Mouse (Mus musculus): ENCODE data around the gene Dus1l. TPM values are rescaled to one million over a fixed set of nuclear protein-coding genes. Genes with fewer than 3 reads are reported as not detected.
"Not testable (repeated sequence)": the region's sequence is repeated elsewhere in the genome, so short reads cannot be mapped to it uniquely, and the experiment has no call there.

The Dus1l gene
- total RNA-seq, 2 experiments from 2014 or later, result 31.3 to 32.9 TPM

DNA sequence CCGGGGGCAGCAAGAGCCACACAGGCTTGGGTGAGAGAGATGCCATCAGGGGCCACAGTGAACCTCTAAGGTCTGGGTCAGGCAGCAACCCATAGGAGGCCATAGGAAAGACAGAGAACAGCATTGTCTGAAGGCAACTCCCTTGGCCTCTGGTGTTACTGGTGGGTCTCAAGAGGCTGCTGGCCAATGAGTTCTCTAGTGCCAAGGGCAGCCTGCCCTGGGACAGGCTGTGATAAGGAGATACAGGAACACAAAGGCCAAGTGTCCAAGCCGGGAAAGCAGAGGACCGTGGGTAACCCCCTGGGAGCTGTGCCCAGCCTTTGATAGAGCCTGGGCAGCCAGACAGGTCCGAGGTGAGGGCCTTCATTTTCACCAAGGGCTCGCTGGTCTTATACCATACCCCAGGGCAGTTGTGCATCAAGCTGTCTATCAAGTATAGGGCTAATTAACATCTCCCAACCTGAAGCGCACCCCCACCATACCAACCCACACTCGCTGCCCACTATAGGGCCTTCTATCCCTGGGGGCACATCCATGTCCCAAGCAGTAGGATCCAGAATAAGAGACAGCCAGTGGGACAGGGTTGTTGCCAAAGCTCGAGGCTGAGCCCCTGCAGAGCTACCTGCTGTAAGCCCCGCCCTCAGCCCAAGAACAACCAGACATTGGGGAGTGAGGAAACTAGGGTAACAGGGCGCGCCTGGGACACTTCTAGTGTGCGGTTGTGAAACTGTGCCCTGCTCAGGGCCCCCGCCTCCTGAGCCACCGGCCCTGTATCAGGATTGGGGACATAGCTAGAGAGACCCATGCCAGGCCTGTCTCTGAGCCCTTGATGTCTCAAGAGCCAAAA is 25.1 kb upstream of the Dus1l start:
- intact Hi-C loops (cut with DNase I), result no loop called here
- no peak for DNase-seq

DNA sequence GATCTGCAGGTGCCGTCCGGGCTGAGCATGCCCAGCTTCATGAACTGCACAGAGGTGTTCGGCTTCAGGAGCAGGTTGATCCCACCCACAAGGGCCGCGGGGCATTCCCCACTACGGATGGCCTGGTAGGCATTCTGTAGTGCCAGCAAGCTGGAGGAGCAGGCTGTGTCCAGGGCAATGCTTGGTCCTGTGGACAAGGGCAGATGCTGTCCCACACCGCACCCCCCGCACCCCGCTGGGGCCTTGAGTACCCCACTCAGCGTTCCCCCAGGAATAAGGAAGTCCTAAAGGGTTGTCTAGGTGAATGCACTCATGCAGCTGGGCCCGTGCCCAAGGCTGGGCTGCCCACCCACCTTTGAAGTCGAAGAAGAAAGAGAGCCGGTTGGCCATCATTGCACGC is 24.3 kb upstream of the Dus1l start:
- no peak for DNase-seq
- intact Hi-C loops (cut with DNase I), result no loop called here

DNA sequence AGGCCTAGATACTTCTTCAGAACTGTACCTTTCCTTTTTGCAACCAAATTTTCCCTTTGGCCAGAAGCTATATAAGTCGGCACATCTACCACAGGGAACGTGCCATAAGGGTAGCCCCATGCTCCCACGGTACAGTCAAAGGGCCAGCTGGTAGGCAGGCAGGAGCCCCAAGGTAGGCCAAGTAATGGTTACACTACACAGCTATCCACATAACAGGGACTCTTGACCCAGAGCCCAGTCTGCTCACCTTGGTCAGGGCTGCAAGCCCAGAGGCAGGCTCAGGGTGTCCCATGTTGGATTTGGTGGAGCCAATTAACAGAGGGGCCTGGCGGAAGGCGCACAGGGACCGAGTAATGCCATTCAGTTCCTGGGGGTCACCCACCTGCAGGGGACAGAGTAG is 23.4 kb upstream of the Dus1l start:
- intact Hi-C loops (cut with DNase I), result no loop called here
- no peak for DNase-seq

DNA sequence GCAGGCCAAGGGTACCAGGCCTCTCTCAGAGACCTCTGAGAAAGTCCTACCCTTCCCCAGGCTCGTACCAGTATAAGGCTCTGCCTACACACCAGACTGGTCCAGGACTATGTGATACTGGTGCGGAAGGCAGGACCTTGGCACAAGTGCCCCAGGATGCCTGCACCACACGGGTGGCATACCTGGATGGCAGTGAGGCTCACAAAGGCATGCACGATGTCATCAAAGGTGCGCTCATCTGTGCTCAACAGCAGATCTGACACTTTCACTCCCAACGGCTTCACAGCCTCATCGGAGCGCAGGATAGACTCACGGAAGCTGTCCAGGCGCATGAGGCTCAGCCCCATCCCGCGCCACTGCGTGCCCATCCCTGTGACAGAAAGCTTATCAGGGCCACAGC is 22.0 kb upstream of the Dus1l start:
- intact Hi-C loops (cut with DNase I), result no loop called here
- DNase-seq, result no peak

DNA sequence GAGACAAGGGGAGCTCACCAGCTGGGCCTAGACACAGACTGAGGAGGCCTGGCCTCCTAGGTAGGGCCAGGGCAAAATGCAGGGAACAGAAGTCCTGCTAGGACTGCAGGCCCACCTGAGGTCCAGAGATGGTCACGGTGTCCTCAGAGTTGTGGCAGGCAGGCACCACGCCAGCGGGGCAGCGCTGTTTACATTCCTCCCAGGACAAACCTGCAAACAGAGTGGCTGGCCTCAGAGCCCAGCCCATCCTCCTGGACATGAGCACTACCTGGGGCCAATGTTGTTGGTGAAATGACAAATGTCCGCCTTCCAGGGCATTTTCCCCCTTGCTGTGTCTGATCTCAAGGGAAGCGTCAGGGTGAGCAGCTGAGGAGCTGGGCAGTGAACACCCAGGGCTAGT is 21.2 kb upstream of the Dus1l start:
- DNase-seq, result no peak
- intact Hi-C loops (cut with DNase I), result no loop called here

DNA sequence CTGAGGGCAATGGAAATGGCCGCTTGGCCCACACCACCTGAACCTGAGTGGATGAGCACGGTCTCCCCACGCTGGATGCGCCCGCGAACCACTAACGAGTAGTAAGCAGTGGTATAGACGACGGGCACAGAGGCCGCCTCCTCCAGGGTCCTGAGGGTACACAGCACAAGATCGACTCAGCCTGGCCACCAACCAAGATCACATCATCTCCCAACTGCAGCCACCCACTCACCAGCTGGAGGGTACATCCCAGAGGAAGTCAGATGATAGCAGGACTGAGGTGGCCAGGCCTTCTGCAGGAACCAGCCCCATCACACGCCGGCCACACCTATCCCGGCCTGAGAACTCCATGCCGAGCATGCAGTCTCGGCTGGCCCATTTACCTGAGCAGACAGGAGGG is 15.9 kb upstream of the Dus1l start:
- intact Hi-C loops (cut with DNase I), result no loop called here
- DNase-seq, result no peak

DNA sequence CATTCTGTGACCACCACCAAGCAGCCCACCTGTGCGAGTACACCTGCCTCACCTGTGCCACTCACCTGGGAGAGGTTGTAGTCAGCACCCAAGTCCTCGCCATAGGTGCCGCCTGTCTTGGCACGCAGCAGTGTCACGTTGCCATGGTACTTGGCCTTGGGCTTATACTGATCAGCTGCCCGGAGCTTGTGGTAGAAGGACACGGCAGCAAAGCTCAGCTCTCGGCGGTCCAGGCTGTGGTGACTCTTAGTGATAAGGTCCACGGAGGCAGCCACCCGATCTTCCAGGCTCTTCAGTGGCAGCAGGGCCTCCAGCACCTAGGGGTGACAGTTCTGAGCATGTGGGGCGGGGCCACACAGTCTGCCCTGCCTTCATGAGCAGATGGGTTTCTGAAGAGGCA is 11.8 kb upstream of the Dus1l start:
- intact Hi-C loops (cut with DNase I), result loop anchor here (5.0 kb wide), 1 partner anchor 69 kb away; no protein-coding TSS in a partner anchor
- no peak for DNase-seq

DNA sequence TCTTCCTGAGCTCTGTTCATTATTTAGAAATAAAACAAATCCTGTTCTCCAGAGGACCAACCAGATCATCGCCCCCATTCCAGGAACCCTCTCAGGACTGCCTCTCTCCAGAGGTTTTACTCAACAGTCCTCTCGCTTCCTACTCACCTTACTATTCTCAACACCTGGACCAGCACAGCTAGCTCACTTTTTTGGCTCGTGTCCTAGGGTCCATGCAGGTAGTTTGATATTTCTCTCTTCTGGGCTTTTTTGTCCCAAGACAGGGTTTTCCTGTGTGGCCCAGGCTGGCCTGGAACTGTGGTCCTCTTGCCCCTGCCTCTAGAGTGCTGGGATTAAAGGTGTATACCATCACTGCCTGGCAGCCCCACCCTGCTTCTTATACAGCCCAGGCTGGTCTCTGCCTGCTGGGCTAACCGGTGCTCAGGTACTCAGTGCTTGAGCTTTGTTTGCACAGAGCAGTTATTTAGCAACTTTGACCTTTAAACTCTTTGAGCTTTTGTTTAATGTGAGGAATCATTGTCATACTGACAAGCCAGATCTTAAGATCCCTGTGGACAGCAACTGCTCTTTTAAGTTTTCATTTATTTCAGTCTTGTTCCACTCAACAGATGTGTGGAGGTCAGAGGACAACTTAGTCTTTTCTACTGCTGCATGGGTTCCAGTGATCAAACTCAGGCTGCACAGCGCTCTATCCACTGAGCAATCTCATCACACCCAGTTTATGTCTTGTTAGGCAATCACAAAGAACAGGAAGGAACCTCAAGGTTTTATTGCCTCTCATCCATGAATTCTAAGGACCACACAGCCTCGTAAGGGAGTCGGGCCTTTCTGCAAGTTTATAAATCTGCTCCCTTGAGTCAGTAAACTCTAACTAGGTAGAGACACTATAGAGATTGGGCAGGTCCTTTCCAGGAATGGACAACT is 9.4 kb upstream of the Dus1l start:
- no peak for DNase-seq
- intact Hi-C loops (cut with DNase I), result loop anchor here (5.0 kb wide), 1 partner anchor 72 kb away; no protein-coding TSS in a partner anchor

DNA sequence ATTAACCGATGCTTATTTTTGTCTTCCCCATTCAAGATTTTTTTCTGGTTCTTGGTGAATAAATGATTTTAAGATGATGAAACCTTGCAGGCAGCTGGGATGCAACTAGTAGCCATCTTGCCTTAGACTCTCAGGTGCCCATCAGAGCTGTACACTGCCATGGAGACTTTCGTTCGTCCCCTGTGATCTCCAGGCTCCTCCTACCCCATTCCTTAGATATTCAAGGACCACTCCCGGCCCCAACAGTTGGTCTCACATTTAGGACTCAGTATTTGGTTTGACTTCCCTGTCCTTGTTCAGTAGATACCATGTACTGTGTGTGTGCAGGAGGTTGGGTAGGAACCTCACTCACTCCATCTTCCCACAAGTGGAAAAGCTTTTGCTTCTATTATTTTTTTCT is 8.6 kb upstream of the Dus1l start:
- no peak for DNase-seq
- intact Hi-C loops (cut with DNase I), result loop anchor here (5.0 kb wide), 1 partner anchor 73 kb away; no protein-coding TSS in a partner anchor

DNA sequence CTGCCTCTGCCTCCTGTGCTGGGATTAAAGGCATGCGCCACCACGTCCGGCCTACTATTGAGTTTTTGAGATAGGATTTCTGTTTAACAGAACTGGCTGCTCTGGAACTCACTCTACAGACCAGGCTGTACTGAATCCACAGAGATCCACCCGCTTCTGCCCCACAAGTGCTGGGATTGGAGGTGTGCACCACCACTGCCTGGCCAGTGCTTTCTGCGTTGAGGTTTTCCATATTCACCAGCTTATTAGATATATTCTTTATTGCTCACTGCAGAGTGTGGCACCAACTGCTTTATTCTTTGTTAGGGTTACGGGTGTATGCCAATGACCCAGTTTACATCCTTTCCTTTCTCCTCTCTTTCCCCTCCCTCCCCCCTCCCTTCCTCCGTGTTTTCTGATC is 8.1 kb upstream of the Dus1l start:
- intact Hi-C loops (cut with DNase I), result no loop called here
- DNase-seq, result no peak

DNA sequence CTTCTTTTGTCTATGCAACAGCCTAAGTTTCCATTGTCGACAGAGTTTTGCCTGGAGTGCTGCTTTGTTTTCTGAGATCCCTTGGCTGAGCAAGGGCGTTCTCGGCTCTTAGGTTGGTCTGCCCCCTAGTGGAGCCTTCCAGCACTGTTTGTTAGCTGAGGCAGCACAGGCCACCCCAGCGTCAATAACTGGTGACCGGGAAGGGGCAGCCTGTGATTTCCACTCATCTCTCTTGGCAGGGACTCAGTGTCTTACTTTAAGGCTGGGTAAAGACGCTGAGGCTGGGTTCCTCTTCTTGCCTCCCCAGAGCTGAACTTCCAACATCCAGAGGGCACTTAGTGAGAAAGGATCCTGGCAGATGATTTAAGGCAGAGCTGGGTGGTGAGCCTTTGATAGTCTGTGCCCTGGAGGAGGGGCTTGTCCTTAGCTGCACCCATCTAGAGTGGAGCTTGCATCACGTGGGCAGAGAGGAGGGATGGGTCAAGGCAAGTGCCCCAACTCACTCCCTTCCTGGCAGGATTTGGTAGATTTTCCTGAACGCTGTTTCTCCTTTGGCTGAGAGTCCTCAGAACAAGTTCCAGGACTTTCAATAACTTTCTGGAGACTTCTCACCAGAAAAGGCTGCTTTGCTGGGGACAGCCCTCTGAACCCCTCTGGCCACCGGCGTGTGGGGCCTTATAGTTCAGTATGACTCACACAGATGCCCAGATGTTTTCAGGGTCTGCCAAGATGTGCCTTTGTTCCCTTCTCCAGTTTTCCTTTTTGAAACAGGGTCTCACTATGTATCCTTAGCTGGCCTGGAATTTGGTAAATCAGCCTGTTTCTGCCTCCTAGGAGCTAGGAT is 4.1 kb upstream of the Dus1l start:
- intact Hi-C loops (cut with DNase I), result no loop called here
- peak; percentile 89 for DNase-seq

DNA sequence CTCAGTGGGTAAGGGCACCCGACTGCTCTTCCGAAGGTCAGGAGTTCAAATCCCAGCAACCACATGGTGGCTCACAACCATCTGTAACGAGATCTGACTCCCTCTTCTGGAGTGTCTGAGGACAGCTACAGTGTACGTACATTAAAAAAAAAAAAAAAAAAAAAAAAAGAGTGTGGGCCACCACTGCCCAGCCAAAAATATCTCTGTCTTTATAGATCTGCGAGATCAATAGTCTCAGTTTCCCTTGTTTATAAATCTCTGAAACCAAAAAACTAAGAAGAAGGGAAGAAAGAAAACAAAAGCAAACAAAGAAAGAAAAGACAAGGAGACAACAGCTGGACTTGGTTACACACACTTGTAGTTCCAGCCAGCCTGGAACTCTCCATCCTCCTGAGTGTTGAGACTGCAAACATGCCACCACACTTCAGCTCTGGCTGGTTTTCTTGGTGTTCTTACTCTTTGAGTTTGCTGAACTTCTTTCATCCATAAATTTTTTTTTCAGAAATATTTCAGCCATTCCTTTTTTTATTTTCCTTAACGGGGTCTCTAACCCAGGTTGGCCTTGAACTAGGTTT is 3.2 kb upstream of the Dus1l start:
- intact Hi-C loops (cut with DNase I), result no loop called here
- DNase-seq, result no peak

DNA sequence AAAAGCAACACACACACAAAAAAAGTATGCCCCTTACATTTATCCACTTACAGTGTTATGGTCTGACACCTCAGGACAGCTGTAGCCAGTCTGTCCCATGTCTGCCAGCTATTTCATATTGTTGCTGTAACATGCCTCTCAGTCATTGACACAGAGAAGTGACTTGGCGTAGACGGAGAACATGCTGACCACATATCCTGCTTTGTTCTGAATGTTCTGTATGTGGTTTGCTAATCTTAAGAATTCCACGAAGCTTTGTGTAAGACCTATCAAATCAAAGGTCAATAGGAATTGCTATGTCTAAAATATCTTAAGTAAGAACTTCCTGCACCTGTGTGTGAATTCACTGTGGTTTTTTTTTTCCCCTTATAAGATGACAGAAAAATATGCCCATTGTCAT is 2.0 kb upstream of the Dus1l start:
- DNase-seq, result no peak
- intact Hi-C loops (cut with DNase I), result no loop called here

DNA sequence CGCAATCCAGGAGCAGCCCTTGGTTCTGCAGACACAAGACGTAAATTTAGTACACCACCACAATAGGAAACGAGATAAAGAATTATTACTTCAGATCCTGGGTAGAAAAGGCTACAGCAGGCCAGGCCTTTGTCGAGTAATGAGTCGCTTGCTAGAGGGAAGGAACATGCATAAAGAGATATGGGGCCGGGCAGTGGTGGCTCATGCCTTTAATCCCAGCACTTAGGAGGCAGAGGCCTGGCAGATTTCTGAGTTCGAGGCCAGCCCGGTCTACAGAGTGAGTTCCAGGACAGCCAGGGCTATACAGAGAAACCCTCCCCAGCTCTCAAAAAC is 377 bp upstream of the Dus1l start:
- intact Hi-C loops (cut with DNase I), result no loop called here
- no peak for DNase-seq

DNA sequence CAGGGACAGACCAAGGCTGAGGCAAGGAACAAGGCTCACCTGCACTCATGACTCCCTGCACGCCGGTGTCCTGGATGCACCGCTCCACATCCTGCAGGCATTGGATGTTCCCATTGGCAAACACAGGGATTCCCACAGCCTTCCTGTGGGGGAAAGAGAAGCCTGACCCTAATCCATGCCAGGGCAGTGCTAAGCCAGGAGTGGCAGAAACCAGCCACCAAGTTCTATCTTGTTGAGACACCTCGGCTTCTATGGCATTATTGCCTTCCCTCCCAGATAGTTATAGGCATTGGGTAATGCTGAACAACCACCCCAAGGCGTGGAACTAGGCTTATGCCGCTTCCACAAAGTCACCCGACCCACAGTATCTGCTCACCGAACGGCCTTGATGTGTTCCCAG is 3.6 kb downstream of the Dus1l start:
- no peak for DNase-seq
- intact Hi-C loops (cut with DNase I), result no loop called here

DNA sequence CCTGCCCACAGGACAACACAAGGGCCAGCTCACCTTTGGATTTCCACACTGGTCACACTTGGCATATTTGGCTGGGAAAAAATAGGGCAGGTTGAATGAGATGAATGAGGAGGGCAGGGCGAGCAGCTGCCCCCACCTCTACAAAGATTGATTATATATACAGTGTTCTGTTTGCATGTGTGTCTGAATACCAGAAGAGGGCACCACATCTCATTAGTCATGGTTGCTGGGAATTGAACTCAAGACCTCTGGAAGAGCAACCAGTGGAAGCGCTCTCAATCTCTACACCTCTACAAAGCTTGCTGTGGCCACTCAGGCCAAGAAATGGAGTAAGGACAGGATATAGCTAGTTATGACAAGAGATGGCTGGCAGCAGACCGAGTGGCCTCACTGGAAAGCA is 6.4 kb downstream of the Dus1l start:
- intact Hi-C loops (cut with DNase I), result loop anchor here (10.0 kb wide), 1 partner anchor 295 kb away; the partner anchor contains the start of gene Slc25a10
- DNase-seq, result no peak

DNA sequence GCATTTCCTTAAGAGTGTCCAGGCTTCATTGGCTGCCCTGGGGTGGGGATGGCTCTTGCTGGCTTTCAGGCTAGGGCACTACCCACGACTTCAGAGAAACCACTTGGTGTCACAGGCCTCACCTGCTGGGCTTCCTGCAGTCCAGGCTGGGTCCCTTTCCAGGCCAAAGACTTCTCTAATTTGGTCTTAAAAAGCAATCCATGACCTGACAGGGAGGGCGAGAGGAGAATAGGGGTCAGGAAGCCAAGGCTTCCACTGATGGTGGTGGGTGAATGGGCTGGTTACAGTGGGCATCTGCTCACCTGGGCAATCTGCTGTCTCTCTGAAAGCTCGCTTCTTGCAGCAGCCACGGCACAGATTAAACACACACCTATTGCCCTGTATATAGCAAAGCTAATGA is 6.8 kb downstream of the Dus1l start:
- intact Hi-C loops (cut with DNase I), result loop anchor here (10.0 kb wide), 1 partner anchor 295 kb away; the partner anchor contains the start of gene Slc25a10
- no peak for DNase-seq

DNA sequence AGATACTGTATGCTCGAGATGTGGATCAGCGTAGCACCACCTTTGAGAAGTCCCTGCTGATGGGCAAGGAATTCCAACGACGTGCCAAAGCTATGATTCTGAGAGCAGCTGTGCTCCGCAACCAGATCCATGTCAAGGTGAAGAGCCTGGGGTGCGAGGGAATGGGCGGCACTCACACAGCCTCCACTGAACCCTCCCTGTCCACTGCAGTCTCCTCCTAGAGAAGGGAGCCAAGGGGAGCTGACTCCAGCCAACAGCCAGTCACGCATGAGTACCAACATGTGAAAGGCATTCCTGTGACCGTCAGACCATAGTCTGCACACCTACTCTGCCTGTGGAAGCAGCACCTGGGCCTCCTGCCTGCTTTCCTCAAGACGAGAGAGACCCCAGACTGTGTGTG is 7.7 kb downstream of the Dus1l start:
- not testable (repeated sequence) for DNase-seq
- intact Hi-C loops (cut with DNase I), result loop anchor here (10.0 kb wide), 1 partner anchor 294 kb away; the partner anchor contains the start of gene Slc25a10

DNA sequence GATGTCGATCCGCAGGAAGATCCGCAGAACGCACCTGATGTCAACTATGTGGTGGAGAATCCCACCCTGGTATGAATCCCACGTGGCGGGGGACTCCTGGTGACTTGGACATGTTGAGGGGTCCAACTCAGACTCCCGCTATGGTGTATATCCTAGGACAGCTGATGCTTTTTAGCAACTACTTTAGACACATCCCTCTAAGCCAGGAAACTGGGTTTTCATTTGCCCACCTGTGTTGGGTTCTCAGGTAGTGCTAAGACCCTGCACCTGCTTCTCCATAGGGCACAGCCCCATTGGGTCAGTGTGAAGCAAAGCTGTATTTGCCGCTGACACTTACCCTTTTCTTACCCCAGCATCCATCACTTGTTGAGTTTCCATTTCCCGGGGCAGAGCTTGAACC is 11.1 kb downstream of the Dus1l start:
- intact Hi-C loops (cut with DNase I), result loop anchor here (10.0 kb wide), 1 partner anchor 290 kb away; the partner anchor contains the start of gene Slc25a10
- DNase-seq, result no peak
